Mouse (Mus musculus) kidney, adult 8-10 months (tissue): ENCODE measurements at regions not wholly inside any gene's neighbourhood (a gene's known extent, or its start where the extent isn't known, plus 50 kb on each side); places are given as distances from the start of the nearest gene placed in this dataset.

ENCODE experiments used
- DNase-seq, 2 experiments: peaks; one replicate each; pipeline ENCODE4 v3.0.0; 2022

- DNase-seq, result no peak
Measured at GRCm38 (mm10) chr17:47221068-47221796, 147.5 kb upstream of the Mrps10 start.

DNA sequence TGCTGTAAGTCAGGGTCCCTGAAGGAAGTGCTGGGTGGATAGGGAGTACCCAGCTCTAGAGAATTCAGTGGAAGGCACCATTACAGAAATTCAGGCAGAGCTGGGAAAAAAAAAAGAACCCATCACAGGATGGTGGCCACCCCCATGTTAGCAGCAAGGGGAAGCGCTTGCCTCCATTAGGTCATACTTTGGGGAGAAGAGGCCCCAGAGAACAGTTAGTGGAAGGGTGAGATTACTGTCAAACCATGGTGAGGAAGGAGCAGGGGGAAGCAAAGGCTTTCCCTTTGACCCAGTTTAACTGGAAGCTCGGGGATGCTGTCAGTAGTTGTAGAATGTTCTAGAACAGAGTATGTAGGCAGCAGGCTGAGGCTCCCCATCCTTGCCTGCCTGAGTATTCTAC, 148.8 kb upstream of the Mrps10 start:
- DNase-seq, result no peak

DNA sequence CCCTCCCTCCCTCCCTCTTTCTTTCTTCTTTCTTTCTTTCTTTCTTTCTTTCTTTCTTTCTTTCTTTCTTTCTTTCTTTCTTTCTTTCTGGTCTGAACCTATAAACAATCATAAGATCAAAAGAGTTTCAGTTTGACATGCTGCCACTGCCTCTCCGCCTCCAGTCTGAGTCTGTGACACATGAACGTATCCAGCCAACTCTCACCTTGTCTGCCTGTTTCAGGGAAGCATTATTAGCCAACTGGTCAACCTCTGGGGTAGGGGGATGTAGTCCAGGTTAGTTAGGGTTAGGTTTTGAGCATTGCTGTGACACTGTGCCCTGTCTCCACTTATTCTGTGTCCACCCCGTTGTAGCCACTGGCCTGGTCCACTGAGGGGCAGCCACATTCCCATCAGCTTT, 152.2 kb upstream of the Mrps10 start:
- DNase-seq, result no peak

DNA sequence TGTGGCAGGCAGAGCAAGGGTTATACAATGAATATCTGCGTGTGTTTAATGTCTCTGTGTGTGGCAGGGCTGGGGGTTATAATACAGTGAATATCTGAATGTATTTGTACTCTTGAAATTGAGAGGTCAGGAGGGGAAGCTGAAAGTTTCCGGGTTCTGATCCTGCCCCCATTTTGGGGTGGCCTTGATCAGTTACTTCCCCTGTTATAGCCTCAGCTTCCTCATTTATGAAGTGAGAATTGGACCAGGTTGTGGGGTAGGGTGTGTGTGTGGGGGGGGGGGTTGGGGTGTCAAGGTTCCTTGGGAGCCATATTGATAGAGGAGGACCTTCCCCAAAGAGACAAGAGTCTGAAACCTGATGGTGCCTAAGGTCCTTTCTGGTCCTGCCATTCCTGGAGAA, 152.8 kb upstream of the Mrps10 start:
- DNase-seq, result no peak

GRCm38 (mm10) chr17:47214111-47214510, 154.6 kb upstream of the Mrps10 start:
- DNase-seq, result no peak

GRCm38 (mm10) chr17:47210441-47211196, 158.1 kb upstream of the Mrps10 start:
- no peak for DNase-seq

DNA sequence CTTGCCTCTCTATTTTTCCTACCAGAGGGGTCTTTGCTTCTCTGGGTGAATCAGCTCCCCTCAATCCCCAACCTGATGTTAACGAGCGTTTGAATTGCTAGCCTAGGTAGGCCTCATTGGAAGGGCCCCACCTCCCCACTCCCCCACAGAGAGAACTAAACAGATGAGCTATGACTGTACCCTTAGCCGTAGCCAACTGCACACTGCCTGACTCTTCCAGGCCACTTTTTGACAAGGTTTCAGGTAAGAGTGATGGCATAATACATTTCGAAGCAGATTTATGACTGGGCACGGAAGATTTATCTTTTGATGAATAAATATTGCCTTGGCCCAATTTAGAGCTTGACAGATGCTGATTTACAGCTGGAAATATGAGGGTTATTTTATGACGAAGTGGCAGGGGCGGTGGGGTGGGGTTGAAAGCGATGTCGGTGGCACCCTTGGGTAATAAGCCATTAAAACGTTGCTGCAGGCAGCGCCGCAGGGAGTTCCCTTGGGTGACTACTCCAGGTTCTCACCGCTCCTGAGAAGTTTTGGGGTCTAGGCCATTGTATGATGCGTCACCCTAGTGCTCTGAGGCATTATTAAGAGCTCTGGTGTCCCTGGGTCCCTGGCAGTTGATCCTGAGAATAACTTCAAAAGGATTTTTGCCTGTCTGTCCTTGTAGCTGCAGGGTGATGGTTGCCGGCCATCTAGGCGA, 159.7 kb upstream of the Mrps10 start:
- DNase-seq, result no peak

DNA sequence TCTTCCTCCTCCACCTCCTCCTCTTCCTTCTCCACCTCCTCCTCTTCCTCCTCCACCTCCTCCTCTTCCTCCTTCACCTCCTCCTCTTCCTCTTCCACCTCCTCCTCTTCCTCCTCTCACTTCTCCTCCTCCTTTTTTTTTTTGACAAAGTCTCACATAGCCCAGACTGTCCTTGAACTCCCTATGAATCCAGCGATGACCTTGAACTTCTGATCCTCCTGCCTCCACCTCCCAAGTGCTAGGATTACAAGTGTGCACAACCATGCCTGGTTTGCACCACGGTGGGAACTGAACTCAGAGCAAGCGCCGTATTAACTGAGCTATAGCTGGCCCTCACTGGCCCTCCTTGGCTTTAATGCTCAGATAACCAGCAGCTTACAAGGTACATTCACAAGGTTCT, 161.2 kb upstream of the Mrps10 start:
- no peak for DNase-seq

DNA sequence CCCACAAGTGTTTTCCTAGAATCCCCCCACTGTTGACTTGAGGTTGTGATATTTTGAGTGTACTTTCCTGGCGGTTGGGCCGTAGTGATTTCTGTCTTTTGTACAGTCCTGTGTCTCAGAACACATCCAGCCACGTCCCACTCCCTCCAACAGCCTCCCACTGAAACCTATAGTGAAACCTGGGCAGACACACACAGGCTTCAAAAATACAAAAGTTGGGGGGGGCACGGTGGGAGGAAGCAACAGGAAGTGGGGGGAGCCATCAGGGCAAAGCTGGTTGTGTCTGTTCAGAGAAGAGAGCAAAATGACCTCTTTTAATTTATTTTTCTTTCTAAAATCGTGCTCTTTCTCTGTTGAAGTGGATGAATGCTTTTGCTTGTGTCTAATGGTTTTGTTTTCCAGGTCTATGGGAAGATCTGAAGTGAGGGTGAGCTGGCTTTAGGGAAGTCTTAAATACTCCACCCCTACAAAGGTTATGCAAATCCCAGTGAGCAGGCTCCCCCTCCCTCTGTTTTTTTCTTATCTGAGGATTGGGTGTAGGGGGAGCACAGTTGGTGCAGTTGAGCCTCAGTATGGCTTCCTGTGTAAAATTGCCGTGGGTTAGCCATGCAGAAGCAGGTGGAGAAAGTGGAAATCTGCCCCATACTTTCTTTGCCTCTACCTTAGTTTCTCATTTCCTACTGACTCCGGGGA, 164.1 kb upstream of the Mrps10 start:
- DNase-seq, result no peak

GRCm38 (mm10) chr17:47199206-47199605, 169.5 kb upstream of the Mrps10 start:
- no peak for DNase-seq

- no peak for DNase-seq
Measured at GRCm38 (mm10) chr17:47197957-47198356, 170.7 kb upstream of the Mrps10 start.

GRCm38 (mm10) chr17:47196992-47197391, 171.7 kb upstream of the Mrps10 start:
- DNase-seq, result no peak

DNA sequence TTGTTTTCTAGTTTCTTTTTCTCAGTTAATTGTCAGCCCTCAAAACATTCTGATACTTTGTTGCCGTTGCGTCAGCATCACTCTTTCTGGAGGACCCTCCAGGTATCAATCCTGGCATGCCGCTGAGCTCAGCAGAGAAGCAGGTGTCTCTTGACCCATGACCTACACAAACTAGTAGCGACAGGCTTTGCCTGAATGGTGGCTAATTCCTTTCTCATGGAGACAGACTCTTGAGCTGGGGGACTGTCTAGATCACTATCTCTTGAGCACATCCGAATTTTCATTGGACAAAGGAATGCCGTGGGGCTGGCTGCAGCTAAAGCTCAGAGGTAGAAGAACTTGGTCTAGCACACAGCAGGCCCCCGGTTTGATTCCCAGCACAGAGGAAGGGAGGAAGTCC, 172.7 kb upstream of the Mrps10 start:
- DNase-seq, result no peak

- no peak for DNase-seq
Measured at GRCm38 (mm10) chr17:47194463-47195012, 174.1 kb upstream of the Mrps10 start.

GRCm38 (mm10) chr17:47191416-47191815, 177.3 kb upstream of the Mrps10 start:
- no peak for DNase-seq

GRCm38 (mm10) chr17:47189770-47190169, 178.9 kb upstream of the Mrps10 start:
- no peak for DNase-seq

DNA sequence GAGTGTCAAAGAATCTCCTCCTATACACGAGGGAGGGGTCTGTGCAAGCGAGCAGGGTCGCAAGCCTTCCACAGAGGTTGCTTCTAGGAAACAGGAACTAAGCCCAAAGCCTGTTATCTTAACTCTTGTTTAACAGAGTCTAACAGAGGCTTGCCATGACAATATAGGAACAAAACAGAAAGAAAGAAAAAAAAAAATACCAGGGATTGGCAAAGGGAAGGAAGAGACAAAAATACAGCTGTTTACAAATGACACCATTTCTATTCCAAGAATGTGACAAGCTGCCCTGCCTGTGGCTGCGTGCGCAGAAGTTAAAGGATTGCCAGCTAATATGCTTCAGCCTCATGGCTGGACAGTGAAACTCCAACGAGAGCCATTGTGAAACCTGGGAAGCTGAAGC, 173.8 kb upstream of the Ubr2 start:
- no peak for DNase-seq

DNA sequence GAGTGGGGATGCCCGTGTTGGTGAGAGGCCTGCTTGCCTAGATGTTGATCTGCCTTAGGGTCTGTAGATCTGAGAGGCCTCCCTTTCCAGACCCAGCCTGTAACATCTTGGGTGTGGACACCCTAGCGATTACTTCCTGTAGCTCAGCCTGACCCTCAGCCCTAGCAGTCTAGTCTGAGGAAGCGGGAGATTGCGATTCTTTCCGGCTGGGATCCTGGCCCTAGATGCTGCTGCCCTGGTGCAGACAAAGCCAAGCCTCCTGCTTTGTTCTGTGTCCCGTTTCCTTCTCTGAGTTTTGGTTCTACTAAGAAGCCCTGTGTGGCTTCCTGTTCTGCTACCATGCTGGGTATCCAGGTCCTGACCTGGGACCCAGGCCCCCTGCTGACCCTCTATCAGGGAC, 171.8 kb upstream of the Ubr2 start:
- DNase-seq, result peak; percentile 23 to 37

- no peak for DNase-seq
Measured at GRCm38 (mm10) chr17:47179410-47179809, 169.1 kb upstream of the Ubr2 start.

GRCm38 (mm10) chr17:47178705-47179104, 168.3 kb upstream of the Ubr2 start:
- no peak for DNase-seq

GRCm38 (mm10) chr17:47177671-47178246, 167.4 kb upstream of the Ubr2 start:
- no peak for DNase-seq

- DNase-seq, result no peak
Measured at GRCm38 (mm10) chr17:47176328-47176727, 166.0 kb upstream of the Ubr2 start.
